Mouse (Mus musculus): ENCODE results near the gene Hectd3.

DNA sequence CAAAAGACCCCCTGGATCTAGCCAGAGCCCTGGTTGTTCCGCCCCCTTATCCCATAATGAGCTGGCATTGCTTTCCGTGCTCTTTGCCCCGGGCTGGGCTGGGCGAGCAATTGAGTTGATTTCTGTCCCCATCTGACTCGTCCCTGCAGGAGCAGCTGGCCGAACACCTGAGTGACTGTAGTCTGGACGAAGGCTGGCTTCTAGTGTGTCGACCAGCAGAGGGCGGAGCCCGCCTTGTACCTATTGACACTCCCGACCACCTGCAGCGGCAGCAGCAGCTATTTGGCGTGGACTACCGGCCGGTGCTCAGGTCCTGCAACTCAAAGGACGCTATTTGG, 650 bp downstream of the Hectd3 start:
- TF ChIP-seq CTCF (IDR thresholded peaks at IDR 0.05; ENCODE audit: low read depth, low read length) (no peak), GATA2 (IDR thresholded peaks at IDR 0.05; ENCODE audit: borderline replicate concordance, low read depth, low read length) (no peak), TAL1 (conservative IDR thresholded peaks at IDR 0.05; ENCODE audit: low read depth, low read length) (no peak), POLR2AphosphoS5 (IDR thresholded peaks at IDR 0.05; ENCODE audit: insufficient replicate concordance, low read depth, low read length) (no peak), GATA1 (IDR thresholded peaks at IDR 0.05; ENCODE audit: borderline replicate concordance, low read length) (no peak)

All from G1E (cell line).